In genomic region chr19:38930252-38930787, GRCm38 (mm10) we compare ENCODE assay signal across 7 mouse cellular contexts. TPM values are rescaled to one million over a fixed set of nuclear protein-coding genes. Genes with fewer than 3 reads are reported as not detected.
DNase-seq lines count a peak whose midpoint lies in the region; ATAC-seq and TF ChIP-seq lines count a peak whose summit lies in the region.

No protein-coding gene starts in this region.

- peak overlapping the region; percentile 59 for H3K27ac ChIP-seq in spleen, adult 2 months (ENCODE audit: insufficient read depth, low read length)
- H3K27ac ChIP-seq in embryonic facial prominence, embryonic 10.5 days (replicated peaks) = peak overlapping the region; percentile 98
- H3K27ac ChIP-seq in hindbrain, embryonic 10.5 days = peak overlapping the region; percentile 97
- peak overlapping the region; percentile 18; the same call in 1 of the 2 replicates for H3K27ac ChIP-seq in liver, embryonic 16.5 days (ENCODE audit: low read length)

- peaks cover 2% of the 10 kb centered on the region; the same call in 1 of the 2 replicates for H3K4me1 ChIP-seq in spleen, adult 2 months (ENCODE audit: control insufficient read depth, insufficient read depth, insufficient read length)
- peaks cover 17% of the 10 kb centered on the region for H3K4me1 ChIP-seq in embryonic facial prominence, embryonic 10.5 days
- H3K4me1 ChIP-seq in hindbrain, embryonic 10.5 days (replicated peaks) = peaks cover 15% of the 10 kb centered on the region
- H3K4me1 ChIP-seq in liver, embryonic 16.5 days (ENCODE audit: control insufficient read depth, low read depth, low read length) = peaks cover 7% of the 10 kb centered on the region

- no peaks in the 10 kb centered on the region for H3K27me3 ChIP-seq in spleen, adult 2 months (ENCODE audit: control insufficient read depth, insufficient read depth, low read length)
- H3K27me3 ChIP-seq in embryonic facial prominence, embryonic 10.5 days (replicated peaks; ENCODE audit: low read depth, poor library complexity, severe bottlenecking) = no peaks in the 10 kb centered on the region
- H3K27me3 ChIP-seq in hindbrain, embryonic 10.5 days (ENCODE audit: insufficient read depth, poor library complexity, severe bottlenecking) = no peaks in the 10 kb centered on the region
- no peaks in the 10 kb centered on the region for H3K27me3 ChIP-seq in liver, embryonic 16.5 days (ENCODE audit: control insufficient read depth, insufficient read depth, low read depth, low read length)

- H3K36me3 ChIP-seq in spleen, adult 2 months (ENCODE audit: control insufficient read depth, insufficient read depth, low read length) = no peaks in the 10 kb centered on the region
- H3K36me3 ChIP-seq in embryonic facial prominence, embryonic 10.5 days (replicated peaks) = peaks cover 31% of the 10 kb centered on the region
- peaks cover 29% of the 10 kb centered on the region for H3K36me3 ChIP-seq in hindbrain, embryonic 10.5 days
- H3K36me3 ChIP-seq in liver, embryonic 16.5 days (ENCODE audit: control insufficient read depth, insufficient read depth) = peaks cover 5% of the 10 kb centered on the region

- WGBS in spleen, adult 2 months = under 1% methylated on average over 23 of the region's 23 CpGs
- 2% methylated on average over 23 of the region's 23 CpGs for WGBS in embryonic facial prominence, embryonic 10.5 days
- 2% methylated on average over 23 of the region's 23 CpGs for WGBS in hindbrain, embryonic 10.5 days
- WGBS in liver, embryonic 16.5 days (ENCODE audit: insufficient replicate concordance) = 1% methylated on average over 23 of the region's 23 CpGs

- ATAC-seq in liver, embryonic 16.5 days (ENCODE audit: low read depth) = peak; percentile 35; the same call in 1 of the 2 replicates

- no peak for TF ChIP-seq POLR2A in spleen, adult 2 months (IDR thresholded peaks at IDR 0.05; ENCODE audit: low read depth, low read length)

- peak overlapping the region; percentile 85 for H3K4me3 ChIP-seq in spleen, adult 2 months (ENCODE audit: extremely low read depth, insufficient read depth, insufficient read length)
- peak overlapping the region; percentile 91 for H3K4me3 ChIP-seq in embryonic facial prominence, embryonic 10.5 days
- H3K4me3 ChIP-seq in hindbrain, embryonic 10.5 days = peak overlapping the region; percentile 87
- peak overlapping the region; percentile 81 for H3K4me3 ChIP-seq in liver, embryonic 16.5 days (ENCODE audit: low read depth, low read length)

- H3K9ac ChIP-seq in liver, embryonic 16.5 days (ENCODE audit: low read depth, low read length) = peak overlapping the region; percentile 84

- peak overlapping the region; percentile 96 for H3K4me2 ChIP-seq in liver, embryonic 16.5 days (ENCODE audit: low read depth, low read length)

- TF ChIP-seq CTCF in spleen, adult 2 months (IDR thresholded peaks at IDR 0.05; ENCODE audit: extremely low read depth, insufficient read depth, insufficient read length, insufficient replicate concordance) = no peak

- DNase-seq in spleen, adult 2 months (ENCODE audit: low read depth in 1 of 2, low spot score in 2 of 2) = no peak
- no peak for DNase-seq in spleen, adult 12 weeks (ENCODE audit: low spot score)
- DNase-seq in embryonic facial prominence, embryonic 10.5 days (ENCODE audit: low spot score) = peak; percentile 15
- no peak for DNase-seq in hindbrain, embryonic 10.5 days (ENCODE audit: low spot score)
- no peak for DNase-seq in urinary bladder, postnatal 14 days (ENCODE audit: low spot score)
- no peak for DNase-seq in layer of hippocampus, adult 8-10 months (ENCODE audit: low spot score in 2 of 2)

- H3K9me3 ChIP-seq in embryonic facial prominence, embryonic 10.5 days = no peaks in the 10 kb centered on the region
- H3K9me3 ChIP-seq in hindbrain, embryonic 10.5 days = no peaks in the 10 kb centered on the region
- H3K9me3 ChIP-seq in liver, embryonic 16.5 days (replicated peaks; ENCODE audit: control insufficient read depth, low read length) = no peaks in the 10 kb centered on the region

RNA-seq across cellular contexts. Expression of gene Hells, which starts 0.4 kb away (rescaled TPM):
- 0.79 and 0.87 TPM in 2 replicates for polyA plus RNA-seq in spleen, adult 2 months (2012; rRNA removed)
- polyA plus RNA-seq in embryonic facial prominence, embryonic 10.5 days (2016; fragmentation: Nextera tagmentation; extraction: Ambion mirVana) = 92.5 and 92.9 TPM in 2 replicates
- 47.0 and 83.2 TPM in 2 replicates for polyA plus RNA-seq in hindbrain, embryonic 10.5 days (2016; fragmentation: Nextera tagmentation; extraction: Ambion mirVana)
- 13.9 and 17.8 TPM in 2 replicates for polyA plus RNA-seq in liver, embryonic 16.5 days (2015; fragmentation: Nextera tagmentation; extraction: Ambion mirVana)
- 1 to 10 TPM; 1.6 to 6.0 (median 3.6) TPM for total RNA-seq in layer of hippocampus, adult 8-10 months (2022)

Comparison
In these comparisons a context has a peak if more than half of its experiments do, and no peak if none do; other contexts are left out.
1. H3K27ac ChIP-seq: peak in every context shown above with its lines; median percentile 98 in embryonic facial prominence, embryonic 10.5 days; 97 in hindbrain, embryonic 10.5 days; 59 in spleen, adult 2 months; 18 in liver, embryonic 16.5 days.